Mouse (Mus musculus): ENCODE data around the gene Cd34. TPM values are rescaled to one million over a fixed set of nuclear protein-coding genes. Genes with fewer than 3 reads are reported as not detected.

Gene Cd34
- polyA plus RNA-seq, 2 experiments: 7.7 to 10.6 TPM

GRCm38 (mm10) chr1:194930706-194931105 lies 7.9 kb upstream of the Cd34 start:
- Histone ChIP-seq H3K9me3 (ENCODE audit: control insufficient read depth, low read length) (no peaks in the 10 kb centered on the region), H3K36me3 (replicated peaks; ENCODE audit: control insufficient read depth, insufficient read depth, low read depth) (no peaks in the 10 kb centered on the region), H3K27ac (no peak overlapping the region), H3K4me3 (ENCODE audit: insufficient read depth in 1 of 2, low read depth in 2 of 2, low read length in 2 of 2) (no peak overlapping the region), H3K4me2 (ENCODE audit: low read depth) (no peak overlapping the region), H3K4me1 (replicated peaks; ENCODE audit: control insufficient read depth in 2 of 2, insufficient read depth in 2 of 2, low read length in 1 of 2) (peaks cover 0 to 10% of the 10 kb centered on the region in 2 experiments; a peak in 2 of 4 replicates), H3K27me3 (ENCODE audit: control insufficient read depth, insufficient read depth, low read length) (no peaks in the 10 kb centered on the region), H3K9ac (replicated peaks) (no peak overlapping the region)
- ATAC-seq (ENCODE audit: insufficient read depth) (no peak), DNase-seq (ENCODE audit: low read depth in 3 of 3, low spot score in 3 of 3) (no peak)
- TF ChIP-seq EP300 (IDR thresholded peaks at IDR 0.05; ENCODE audit: low read depth) (no peak), CTCF (IDR thresholded peaks at IDR 0.05; ENCODE audit: low read depth) (no peak)

- Histone ChIP-seq H3K27me3 (ENCODE audit: control insufficient read depth, insufficient read depth, low read length) (peaks cover 10% of the 10 kb centered on the region), H3K36me3 (replicated peaks; ENCODE audit: control insufficient read depth, insufficient read depth, low read depth) (no peaks in the 10 kb centered on the region), H3K27ac (no peak overlapping the region), H3K9ac (replicated peaks) (no peak overlapping the region), H3K4me1 (replicated peaks; ENCODE audit: control insufficient read depth in 2 of 2, insufficient read depth in 2 of 2, low read length in 1 of 2) (no peaks in the 10 kb centered on the region), H3K4me3 (ENCODE audit: insufficient read depth in 1 of 2, low read depth in 2 of 2, low read length in 2 of 2) (no peak overlapping the region), H3K9me3 (ENCODE audit: control insufficient read depth, low read length) (no peaks in the 10 kb centered on the region), H3K4me2 (ENCODE audit: low read depth) (no peak overlapping the region)
- WGBS (ENCODE audit: insufficient replicate concordance): 4% methylated on average over 1 of the region's 1 CpGs
- no peak for TF ChIP-seq EP300 (IDR thresholded peaks at IDR 0.05; ENCODE audit: low read depth)
- no peak for TF ChIP-seq CTCF (IDR thresholded peaks at IDR 0.05; ENCODE audit: low read depth)
- DNase-seq (ENCODE audit: low read depth in 3 of 3, low spot score in 3 of 3) (no peak), ATAC-seq (ENCODE audit: insufficient read depth) (peak; percentile 24; the same call in 1 of the 2 replicates)
These were observed 3.3 kb upstream of the Cd34 start for GRCm38 (mm10) chr1:194935351-194935750.

GRCm38 (mm10) chr1:194941528-194941927 lies 2.9 kb downstream of the Cd34 start:
- Histone ChIP-seq H3K36me3 (replicated peaks; ENCODE audit: control insufficient read depth, insufficient read depth, low read depth) (no peaks in the 10 kb centered on the region), H3K4me3 (ENCODE audit: insufficient read depth in 1 of 2, low read depth in 2 of 2, low read length in 2 of 2) (no peak overlapping the region), H3K9ac (replicated peaks) (no peak overlapping the region), H3K4me2 (ENCODE audit: low read depth) (no peak overlapping the region), H3K9me3 (ENCODE audit: control insufficient read depth, low read length) (no peaks in the 10 kb centered on the region), H3K4me1 (replicated peaks; ENCODE audit: control insufficient read depth in 2 of 2, insufficient read depth in 2 of 2, low read length in 1 of 2) (peaks cover 0 to 6% of the 10 kb centered on the region in 2 experiments; a peak in 1 of 4 replicates), H3K27ac (no peak overlapping the region), H3K27me3 (ENCODE audit: control insufficient read depth, insufficient read depth, low read length) (peaks cover 10% of the 10 kb centered on the region)
- no peak for ATAC-seq (ENCODE audit: insufficient read depth)
- DNase-seq (ENCODE audit: low read depth in 3 of 3, low spot score in 3 of 3): no peak
- TF ChIP-seq CTCF (IDR thresholded peaks at IDR 0.05; ENCODE audit: low read depth): no peak
- no peak for TF ChIP-seq EP300 (IDR thresholded peaks at IDR 0.05; ENCODE audit: low read depth)

GRCm38 (mm10) chr1:194942912-194943311 lies 4.3 kb downstream of the Cd34 start:
- Histone ChIP-seq H3K27me3 (ENCODE audit: control insufficient read depth, insufficient read depth, low read length) (peaks cover 10% of the 10 kb centered on the region), H3K36me3 (replicated peaks; ENCODE audit: control insufficient read depth, insufficient read depth, low read depth) (no peaks in the 10 kb centered on the region), H3K4me3 (ENCODE audit: insufficient read depth in 1 of 2, low read depth in 2 of 2, low read length in 2 of 2) (no peak overlapping the region), H3K9me3 (ENCODE audit: control insufficient read depth, low read length) (no peaks in the 10 kb centered on the region), H3K4me2 (ENCODE audit: low read depth) (no peak overlapping the region), H3K9ac (replicated peaks) (no peak overlapping the region), H3K27ac (no peak overlapping the region), H3K4me1 (replicated peaks; ENCODE audit: control insufficient read depth in 2 of 2, insufficient read depth in 2 of 2, low read length in 1 of 2) (peaks cover 0 to 6% of the 10 kb centered on the region in 2 experiments; a peak in 1 of 4 replicates)
- DNase-seq (ENCODE audit: low read depth in 3 of 3, low spot score in 3 of 3) (no peak), ATAC-seq (ENCODE audit: insufficient read depth) (no peak)
- no peak for TF ChIP-seq CTCF (IDR thresholded peaks at IDR 0.05; ENCODE audit: low read depth)
- TF ChIP-seq EP300 (IDR thresholded peaks at IDR 0.05; ENCODE audit: low read depth): no peak

GRCm38 (mm10) chr1:194943485-194943884 lies 4.9 kb downstream of the Cd34 start:
- no peaks in the 10 kb centered on the region for H3K36me3 ChIP-seq (replicated peaks; ENCODE audit: control insufficient read depth, insufficient read depth, low read depth)
- ATAC-seq (ENCODE audit: insufficient read depth): no peak
- no peak for DNase-seq (ENCODE audit: low read depth in 3 of 3, low spot score in 3 of 3)
- H3K4me2 ChIP-seq (ENCODE audit: low read depth): no peak overlapping the region
- H3K27me3 ChIP-seq (ENCODE audit: control insufficient read depth, insufficient read depth, low read length): peaks cover 8% of the 10 kb centered on the region
- peaks cover 0 to 6% of the 10 kb centered on the region in 2 experiments; a peak in 1 of 4 replicates for H3K4me1 ChIP-seq (replicated peaks; ENCODE audit: control insufficient read depth in 2 of 2, insufficient read depth in 2 of 2, low read length in 1 of 2)
- TF ChIP-seq EP300 (IDR thresholded peaks at IDR 0.05; ENCODE audit: low read depth) (no peak), CTCF (IDR thresholded peaks at IDR 0.05; ENCODE audit: low read depth) (no peak)
- H3K4me3 ChIP-seq (ENCODE audit: insufficient read depth in 1 of 2, low read depth in 2 of 2, low read length in 2 of 2): no peak overlapping the region
- H3K9me3 ChIP-seq (ENCODE audit: control insufficient read depth, low read length): no peaks in the 10 kb centered on the region
- WGBS (ENCODE audit: insufficient replicate concordance): 14% methylated on average over 5 of the region's 5 CpGs
- H3K9ac ChIP-seq (replicated peaks): no peak overlapping the region
- no peak overlapping the region for H3K27ac ChIP-seq
